Mouse (Mus musculus) bone marrow macrophage, adult 2 months (primary cell): ENCODE measurements around the gene Gm20388.

ENCODE experiments used
- CTCF ChIP-seq: IDR thresholded peaks from 2 replicates; pipeline ENCODE4 v1.5.1; 2012; ENCODE audit warnings: low read depth, mild to moderate bottlenecking, low read length, moderate library complexity
- POLR2A ChIP-seq: IDR thresholded peaks from 2 replicates; pipeline ENCODE4 v1.6.1; 2012; ENCODE audit warnings: mild to moderate bottlenecking, low read depth, low read length, borderline replicate concordance

DNA sequence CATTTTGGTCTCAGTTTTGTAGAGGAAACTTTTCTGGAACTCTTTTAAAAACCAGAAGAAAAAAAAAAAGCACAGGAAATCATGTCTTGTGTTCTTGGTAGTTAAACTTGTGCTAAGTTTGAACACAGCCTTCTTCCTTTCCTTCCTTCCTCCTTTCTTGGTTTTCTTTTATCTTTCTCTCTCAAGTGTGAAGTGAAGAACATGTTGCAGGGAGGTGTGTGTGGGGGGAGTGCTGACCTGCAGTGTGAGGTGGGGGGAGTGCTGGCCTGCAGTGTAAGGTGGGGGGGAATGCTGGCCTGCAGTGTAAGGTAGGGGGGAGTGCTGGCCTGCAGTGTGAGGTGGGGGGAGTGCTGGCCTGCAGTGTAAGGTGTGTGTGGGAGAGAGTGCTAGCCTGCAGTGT is 854.0 kb downstream of the Gm20388 start:
- TF ChIP-seq POLR2A (no peak), CTCF (no peak)
